Mouse (Mus musculus) 3134 (cell line): ENCODE results near the gene Col15a1.
A peak's percentile ranks its signal among the peaks of the same experiment; 100 is the strongest.

ENCODE experiments used
- DNase-seq: peaks from one replicate; pipeline ENCODE4 v3.0.0-alpha.2; 2011; ENCODE audit warnings: low spot score; ENCODE audit not compliant: insufficient read length; ENCODE audit errors: extremely low read depth

Gene Col15a1

DNA sequence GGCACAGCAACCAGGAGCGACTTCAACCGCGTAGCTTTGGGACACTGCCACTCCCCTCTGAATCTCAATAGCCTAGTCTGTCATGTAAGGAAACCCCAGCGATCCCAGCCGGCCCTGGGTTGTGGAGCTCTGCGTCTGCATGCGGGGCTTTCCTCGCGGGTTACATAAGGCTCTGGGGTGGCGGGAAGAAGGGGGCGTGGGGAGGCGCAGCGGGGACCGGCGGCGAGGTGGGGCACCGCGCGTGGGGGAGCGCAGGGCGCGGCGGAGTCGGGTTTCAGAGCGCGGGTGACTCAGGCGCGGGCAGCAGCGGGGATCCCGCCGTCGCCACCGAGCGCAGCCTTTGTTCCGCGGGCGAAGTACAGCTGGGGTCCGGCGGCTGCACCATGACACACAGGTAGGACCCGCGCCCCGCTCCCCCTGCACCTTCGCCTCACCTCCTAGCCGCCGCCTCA lies at the start of gene Col15a1:
Col15a1 (plus strand) TSS at position 193 of the 452 bp plus-strand sequence.
- no peak for DNase-seq

DNA sequence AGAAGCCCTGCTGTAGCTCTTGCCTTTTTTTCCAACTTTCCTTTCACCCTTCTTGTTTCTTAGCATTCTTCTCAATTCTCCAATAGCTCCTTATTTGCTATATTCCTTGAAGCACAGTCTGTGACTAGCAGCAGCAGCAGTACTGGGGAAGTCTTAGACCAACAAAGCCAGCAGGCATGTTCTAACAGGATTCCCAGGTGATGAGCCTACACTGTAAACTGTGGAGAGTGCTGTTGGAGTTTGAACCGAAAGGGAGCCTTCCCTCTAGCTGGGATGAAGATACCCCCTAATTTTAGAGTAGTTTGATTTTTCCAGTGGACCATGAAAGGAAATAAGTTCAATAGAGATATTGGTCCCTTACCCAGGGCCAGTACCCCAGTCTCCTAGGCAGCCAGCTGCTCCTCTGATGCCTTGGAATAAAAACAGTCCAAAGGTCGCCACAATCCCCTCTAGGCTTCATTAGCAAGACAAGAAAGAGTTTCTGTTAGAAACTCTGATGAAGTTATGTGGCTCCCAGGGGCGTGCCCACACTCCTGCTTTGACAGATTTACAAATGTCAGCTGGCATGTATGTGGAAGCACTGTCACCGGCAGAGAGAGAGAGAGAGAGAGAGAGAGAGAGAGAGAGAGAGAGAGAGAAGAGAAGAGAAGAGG lies 46.7 kb upstream of the Col15a1 start:
- no peak for DNase-seq

DNA sequence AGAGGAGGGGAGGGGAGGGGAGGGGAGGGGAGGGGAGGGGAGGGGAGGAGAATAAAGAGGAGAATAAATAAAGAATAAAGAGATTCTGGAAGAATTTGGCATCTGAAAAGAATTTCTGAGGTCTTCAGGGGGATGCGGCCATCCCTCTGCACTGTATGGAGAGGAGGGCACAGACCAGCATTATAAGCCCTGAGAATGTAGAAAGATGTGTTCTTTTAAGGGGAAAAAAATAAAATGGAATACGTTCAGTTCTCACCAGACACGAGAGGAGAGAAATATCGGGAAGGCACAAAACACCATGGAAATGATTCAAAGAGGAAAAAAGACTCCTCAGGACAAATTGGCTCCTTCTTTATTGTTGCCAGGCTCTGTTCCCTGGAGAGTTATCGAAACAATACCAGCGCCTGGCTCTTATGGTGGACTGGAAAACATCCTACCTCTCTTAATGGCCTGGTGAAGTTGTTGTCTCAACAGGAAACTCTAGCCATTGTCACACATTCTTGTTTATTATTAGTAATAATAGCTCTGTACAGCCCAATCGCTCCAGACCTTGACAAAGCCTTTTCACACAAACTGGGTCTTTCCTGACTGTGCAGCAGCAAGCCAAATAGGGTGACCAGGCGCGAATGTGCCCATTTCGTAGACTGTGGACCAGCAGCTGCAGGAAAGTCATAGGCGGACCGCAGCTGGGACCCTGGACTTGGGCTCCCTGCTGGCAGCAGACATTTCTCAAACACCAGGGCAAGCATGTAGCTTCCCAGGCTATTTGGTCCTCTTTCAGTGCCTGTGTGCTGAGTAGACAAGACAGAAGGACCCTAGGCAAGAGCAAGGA lies 46.0 kb upstream of the Col15a1 start:
- no peak for DNase-seq

DNA sequence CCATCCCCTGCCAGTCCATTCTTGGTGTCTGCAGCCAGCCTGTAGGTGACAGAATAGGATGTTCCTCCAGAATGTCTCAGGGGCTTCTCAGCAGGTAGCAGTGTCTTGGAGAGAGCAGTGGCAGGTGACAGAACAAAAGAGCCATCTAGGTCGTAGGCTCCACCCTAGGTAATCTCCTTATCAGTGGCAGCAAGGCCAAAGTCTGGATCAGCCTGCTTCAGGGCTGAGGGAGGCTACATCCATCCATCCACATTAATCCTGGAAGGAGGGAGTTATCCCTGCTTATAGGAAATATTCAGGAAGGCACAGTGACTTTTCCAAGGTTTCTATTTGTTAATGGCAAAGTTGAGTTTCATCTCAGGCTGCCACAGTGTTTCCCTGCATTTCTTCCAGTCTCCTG lies 35.6 kb upstream of the Col15a1 start:
- DNase-seq: no peak

DNA sequence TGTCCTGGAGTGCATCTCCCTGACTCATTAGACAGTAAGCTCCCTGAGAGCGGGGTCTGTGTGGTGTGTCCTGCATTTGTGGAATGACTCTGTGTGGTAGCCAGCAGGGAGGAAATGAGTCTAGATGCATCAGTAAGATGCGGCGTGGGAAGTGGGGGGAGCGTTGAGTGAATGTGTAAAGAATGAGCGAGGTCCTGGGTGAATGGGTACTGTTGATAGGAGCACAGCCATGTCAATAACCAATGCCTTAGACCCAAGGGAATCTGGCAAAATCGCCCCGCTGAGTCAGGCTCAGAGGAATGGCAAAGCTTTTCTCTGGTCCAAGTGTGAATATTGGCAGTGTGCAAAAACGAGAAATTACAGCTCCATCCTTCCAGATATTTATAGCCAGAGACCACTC lies 30.9 kb upstream of the Col15a1 start:
- DNase-seq: no peak

DNA sequence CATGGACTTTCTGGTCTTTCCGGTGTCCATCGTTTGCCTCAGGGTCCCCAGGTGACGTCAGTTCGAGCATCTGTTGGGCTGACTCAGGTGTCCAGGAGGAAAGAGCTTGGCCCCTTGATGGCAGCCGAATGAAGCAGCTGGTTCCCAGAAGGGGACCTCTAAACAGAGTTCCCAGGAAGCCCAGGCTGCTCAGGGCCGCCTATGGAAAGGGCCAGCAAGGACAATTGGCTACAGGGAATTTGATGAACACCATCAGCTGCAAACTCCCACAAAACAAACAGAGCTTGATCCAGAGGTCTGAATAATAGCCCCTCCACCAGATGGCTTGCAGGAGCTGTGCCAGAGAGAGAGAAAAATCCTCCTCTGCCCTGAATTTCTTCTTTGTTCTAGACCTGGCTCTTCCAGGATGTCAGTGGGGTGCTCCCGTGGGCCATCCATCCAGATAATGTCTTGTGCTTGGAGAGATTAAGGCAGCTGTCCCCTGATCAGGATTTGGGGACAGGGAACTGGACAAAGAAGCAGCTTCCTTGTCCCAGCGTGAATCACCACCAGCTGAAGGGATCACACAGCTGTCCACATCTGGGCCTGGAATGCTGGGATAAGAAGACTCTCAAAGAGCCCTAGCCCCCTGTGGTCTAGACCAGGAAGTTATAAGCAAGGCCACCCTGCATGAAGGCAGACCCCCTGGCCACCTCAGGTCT lies 29.6 kb upstream of the Col15a1 start:
- no peak for DNase-seq

DNA sequence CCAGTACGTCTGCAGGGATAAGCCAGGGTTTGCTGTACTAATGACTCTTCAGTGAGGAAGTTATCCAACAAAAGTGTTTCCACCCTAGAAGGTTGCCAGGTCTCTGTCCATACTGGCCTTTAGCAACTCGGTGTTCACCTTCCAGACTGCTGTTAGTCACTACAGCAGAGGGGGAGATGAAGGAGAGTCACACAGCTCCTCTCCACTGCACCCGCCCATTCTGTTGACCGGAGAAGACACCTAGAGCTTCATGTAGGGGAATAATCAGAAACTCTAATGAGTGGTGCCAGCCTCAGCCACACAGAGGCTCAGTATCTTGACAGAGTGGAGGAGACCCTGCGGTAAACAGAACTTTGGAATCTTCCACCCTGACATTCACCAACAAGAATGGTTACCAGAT lies 28.4 kb upstream of the Col15a1 start:
- no peak for DNase-seq

DNA sequence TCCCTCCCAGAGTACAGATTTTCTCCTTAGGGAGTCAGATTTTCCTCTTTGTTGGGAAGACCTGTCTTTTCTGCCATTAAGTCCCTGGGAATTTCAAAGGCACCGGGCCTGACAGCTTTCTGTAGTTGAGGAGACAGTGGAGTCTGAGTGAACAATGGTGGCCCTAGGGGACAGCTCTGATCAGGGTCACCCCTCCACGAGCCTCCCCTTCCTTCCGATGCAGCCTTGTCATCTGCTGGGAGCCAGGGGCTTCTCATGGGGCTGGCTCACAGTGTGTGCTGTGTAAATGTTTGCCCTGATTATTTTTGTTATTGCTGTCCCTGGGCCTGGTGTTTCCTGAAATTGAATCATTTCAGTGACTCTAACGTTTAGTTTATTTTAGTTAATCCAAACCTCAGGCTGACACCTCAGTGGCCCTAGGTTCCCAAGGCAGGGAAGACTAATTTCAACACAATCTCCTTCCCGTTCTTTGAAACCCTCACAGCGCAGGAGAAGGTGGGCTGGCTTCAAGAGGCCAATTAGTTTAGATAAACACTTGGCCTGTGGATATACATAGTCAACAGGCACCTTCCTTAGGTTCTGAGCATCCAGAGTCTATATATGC lies 23.8 kb upstream of the Col15a1 start:
- DNase-seq: no peak

DNA sequence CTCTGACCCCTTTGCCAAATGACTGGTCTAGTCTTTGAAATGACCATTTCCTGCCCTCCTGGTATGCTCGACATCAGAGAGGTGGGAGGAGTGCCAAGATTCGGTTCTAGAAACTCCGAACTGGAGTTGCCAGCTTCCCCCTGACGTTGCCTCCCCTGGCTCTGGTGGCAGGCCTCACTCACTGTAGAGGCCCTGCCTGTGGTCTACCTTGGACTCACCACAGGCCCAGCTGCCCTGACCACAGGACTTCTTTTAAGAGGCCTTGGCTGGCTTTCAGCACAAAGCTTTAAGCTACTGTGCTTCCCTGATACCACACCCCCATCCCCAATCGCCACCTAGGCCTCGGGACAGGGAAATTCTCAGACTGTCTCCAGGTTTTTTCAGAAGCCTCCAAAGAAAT lies 21.4 kb upstream of the Col15a1 start:
- peak; percentile 33 for DNase-seq

DNA sequence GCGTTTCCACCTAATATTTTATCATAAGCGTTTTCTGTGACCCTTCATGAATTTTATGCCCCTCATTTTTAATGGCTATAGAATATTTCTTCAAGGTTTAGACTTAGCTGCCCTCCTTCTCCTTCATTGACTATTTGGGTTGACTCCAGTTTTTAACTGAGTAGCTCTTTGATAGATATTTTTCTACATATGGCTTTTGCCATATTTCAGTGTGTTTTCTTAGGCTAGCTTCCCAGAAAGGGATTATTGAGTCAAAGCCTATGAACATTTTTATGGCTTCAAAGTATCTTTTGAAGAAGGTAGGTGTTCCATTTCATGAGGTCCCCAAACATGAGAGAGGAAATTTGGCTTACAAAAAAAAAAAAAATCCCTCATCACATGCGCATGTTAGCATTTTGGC lies 11.8 kb upstream of the Col15a1 start:
- DNase-seq: no peak

DNA sequence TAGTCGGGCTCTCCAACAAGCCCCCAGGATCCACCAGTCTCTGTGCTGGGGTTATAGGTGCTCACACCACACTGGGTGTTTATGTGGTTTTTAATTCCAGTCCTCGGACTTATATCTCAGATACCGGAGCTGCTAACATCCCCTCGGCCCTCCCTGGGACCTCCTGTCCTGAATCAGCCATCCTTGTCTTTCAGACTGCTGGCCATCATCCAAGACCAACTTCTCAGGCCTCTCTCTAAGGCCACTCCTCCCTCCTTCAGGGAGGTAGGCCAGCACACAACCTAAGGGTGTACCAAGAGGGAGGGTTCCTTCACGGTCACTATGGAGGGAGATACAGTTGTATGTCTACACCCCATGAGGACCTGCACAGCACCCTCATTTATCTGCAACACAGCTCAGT lies 4.3 kb upstream of the Col15a1 start:
- no peak for DNase-seq

DNA sequence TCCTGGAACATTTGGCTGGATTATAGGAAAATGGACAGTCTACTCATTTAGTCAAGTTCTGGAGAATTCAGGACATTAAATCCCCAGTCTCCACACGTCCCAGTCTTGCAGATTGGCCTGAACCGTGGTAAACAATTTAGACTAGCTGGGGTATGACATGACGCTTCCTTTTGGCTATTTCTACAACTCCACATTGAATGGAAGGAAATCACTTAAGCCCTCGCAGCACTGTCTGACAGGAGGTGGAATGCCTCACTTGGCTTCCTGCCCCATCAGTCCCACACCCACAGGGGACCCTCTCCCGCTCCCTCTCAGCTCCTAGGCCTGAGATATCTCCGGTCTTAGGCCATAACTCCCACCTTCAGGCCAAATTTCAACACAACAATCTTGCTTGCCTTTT lies 2.1 kb upstream of the Col15a1 start:
- no peak for DNase-seq

DNA sequence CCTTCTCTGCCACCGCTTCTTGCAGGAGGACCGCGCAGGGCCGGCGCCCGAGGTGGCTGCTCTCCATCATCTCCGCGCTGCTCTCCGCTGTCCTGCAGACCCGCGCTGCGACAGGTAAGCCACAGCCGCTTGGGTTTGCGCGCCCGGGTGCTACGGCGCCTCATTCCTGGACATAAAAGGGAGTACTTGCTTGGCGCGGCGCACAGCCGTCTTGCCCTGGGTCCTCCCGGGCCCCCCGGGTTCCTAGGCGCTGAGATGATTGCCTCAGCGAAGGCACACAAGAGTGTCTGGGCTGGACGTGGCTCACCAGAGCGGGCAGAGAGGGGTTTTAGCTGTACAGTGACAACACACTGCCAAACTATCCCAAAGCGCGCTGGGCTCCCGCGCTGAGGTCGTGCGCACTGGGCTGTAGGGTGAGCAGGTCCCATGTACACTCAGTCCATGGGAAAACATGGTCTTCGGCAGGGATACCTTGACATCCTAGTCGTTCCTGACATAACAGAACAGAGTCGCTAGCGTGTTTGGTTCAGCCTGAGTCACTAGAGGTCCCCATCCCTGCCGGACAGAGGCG lies 545 bp downstream of the Col15a1 start:
- DNase-seq: no peak

DNA sequence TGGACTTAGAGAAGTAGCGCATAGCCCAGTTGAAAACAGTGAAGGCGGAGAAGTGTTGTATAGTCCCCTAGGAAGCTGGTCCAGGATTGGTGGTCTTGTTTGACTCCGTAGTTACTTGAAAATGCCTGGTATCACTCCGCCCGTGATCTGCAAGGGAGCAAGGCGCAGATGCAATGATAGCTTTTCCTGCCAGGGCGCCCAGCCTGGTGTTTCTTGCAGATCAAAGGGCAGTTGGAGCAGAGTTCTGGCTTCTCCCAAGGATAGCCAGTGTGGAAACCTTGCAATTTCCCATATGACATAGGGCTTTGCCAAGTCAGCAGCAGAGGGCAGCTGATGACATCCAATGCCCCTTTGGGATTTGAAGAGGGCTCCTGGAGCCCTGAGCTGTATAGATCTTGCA lies 1.5 kb downstream of the Col15a1 start:
- no peak for DNase-seq

DNA sequence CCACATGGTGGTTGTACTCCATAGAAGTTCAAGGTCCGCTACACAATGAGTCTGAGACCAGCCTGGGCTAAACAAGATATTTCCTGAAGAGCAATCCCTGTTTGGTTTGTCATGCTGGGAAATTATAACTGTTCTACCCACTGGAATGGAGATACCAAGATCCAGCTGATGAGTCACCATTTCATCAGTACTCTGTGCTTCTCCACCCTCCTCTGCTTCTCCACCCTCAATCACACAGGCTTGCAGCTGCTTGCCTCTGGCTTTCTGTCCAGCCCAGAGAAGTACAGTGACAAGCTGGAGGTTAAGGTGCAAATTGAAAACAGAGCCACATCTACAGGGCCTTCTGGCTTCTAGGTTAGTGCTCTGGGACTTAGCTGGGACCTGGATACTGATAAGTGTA lies 10.9 kb downstream of the Col15a1 start:
- no peak for DNase-seq

DNA sequence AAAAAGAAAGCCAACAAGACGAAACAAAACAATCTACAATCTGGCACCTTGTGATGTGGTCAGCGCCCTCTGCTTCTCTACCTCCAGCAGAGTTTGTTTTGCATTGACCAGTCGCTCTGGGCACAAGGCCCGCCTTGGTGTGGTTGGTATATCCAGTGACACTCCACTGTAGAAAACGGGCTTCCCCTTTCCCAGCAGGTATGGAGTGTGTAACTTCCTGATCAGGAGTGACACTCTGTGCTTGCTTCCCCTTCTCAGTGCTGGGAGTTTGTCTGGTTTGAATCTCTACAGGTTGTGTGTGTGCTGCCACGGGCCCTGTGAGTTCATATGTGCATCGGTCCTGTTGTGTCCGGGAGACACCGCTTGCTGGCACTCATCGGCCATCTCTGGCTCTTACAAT lies 11.4 kb downstream of the Col15a1 start:
- no peak for DNase-seq

DNA sequence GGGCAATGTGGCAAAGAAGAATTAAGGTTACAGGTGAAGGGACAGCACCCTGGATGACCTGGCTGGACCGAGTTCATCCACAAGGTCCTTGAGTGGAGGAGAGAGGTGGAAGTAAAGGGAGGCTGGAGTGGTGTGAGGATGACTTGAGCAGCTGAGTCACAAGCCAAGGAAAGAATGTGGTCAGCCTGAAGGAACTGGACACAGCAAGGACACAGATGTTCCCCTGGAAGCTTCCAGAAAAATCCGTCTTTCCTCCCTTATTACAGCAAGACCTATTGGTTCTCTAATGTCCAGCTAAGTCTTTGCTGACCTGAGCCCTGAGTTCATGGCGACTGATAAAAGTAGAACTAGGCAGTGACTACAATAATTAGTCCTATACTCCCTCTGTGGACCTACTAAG lies 12.6 kb downstream of the Col15a1 start:
- no peak for DNase-seq

DNA sequence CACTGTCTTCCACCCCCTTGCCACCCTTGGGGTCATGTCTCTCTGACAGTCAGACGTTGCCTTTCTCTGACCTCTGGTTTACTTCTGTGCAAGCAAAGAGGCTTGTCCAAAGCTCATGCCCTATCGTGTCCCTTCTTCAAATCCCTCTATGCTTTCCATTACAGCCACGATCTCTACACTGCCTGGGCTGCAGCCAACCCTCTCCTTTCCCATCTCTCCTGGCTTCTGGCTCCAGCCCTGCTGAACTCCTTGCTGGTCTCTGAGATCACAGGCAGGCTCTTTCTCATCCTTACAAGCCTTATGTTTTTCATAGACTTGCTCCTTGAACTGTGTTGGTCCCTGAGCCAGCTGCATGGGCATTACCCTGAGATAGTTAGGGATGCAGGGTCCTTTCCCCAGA lies 14.2 kb downstream of the Col15a1 start:
- DNase-seq: no peak

DNA sequence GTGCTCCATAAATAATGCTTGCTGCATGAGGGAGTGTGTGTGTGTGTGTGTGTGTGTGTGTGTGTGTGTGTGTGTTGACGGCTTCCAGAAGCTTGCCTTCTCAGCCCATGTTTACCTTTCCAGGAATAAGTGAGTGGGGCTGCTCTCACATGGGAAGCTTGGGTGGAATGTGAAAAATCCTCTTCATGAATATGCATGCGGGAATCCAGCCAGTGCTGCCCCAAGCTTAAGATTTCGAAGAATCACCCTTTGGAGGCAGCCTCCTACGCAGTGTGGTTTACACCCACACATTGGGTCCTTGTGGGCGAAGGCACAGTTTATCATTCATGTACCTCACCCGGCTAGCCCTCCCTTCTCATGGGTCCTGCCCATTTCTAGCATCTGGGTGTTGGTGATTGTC lies 18.0 kb downstream of the Col15a1 start:
- DNase-seq: no peak

DNA sequence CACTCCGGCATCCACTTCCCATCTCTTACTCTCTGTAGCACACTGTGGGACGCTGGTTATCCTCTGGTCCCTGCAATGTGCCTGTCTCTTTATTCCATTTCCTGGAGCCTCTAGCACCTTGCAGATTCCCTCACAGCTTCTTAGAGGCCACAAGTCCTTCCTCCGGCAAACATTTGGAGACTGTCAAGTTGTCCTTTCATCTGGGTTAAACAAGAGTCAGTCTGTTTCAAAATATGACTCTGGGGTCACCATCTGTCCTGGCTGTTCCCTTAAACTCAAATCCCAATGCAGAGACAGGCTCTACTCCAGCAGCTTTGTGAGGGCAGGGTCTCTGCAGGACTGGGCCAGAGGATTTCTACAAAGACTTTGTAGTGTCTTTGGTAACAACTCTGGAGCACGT lies 19.1 kb downstream of the Col15a1 start:
- no peak for DNase-seq

DNA sequence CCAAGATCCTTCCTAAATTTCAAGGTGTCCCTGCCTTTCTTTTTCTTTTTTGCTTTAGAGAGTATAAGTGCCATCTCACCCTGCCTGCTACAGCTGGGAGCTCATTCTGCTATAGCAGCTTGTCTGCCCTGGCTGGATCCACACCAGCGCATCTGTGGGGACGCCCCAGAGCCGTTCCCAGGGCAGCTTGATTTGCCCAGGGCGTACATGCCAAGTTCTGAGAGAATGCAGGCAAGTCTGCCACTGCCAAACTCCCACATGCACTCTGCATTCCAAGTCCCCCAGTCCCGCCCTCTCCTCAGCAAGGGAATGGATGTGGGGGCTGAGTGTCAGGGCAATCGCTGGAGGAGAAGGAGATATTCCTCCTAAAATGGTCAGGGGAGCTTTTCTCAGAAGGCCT lies 19.8 kb downstream of the Col15a1 start:
- no peak for DNase-seq
